Mouse (Mus musculus) limb, embryonic 13.5 days (tissue): ENCODE measurements around the gene Gng3. TPM values are rescaled to one million over a fixed set of nuclear protein-coding genes. Genes with fewer than 3 reads are reported as not detected.
"Not testable (repeated sequence)": the region's sequence is repeated elsewhere in the genome, so short reads cannot be mapped to it uniquely, and the experiment has no call there.

Source experiments
- ATAC-seq: fragments of 200-750 bp; cut with Nextera tagmentation; 2 replicates; pipeline ENCODE4 v1.8.0; 2017; ENCODE audit warnings: low read depth, moderate number of reproducible peaks, moderate TSS enrichment; ENCODE audit not compliant: low FRiP score
- H3K27ac ChIP-seq: fragments of 300-500 bp; sonication (generic); 2 replicates; pipeline ENCODE4 v1.5.1; 2015; ENCODE audit warnings: inconsistent platforms, mild to moderate bottlenecking, moderate library complexity
- H3K27me3 ChIP-seq: fragments of 300-500 bp; sonication (generic); 2 replicates; pipeline ENCODE4 v1.6.1; 2015; ENCODE audit warnings: mild to moderate bottlenecking, inconsistent platforms
- H3K36me3 ChIP-seq: fragments of 300-500 bp; sonication (generic); 2 replicates; pipeline ENCODE4 v1.6.1; 2015; ENCODE audit warnings: inconsistent platforms, mild to moderate bottlenecking, moderate library complexity
- H3K4me1 ChIP-seq: fragments of 300-500 bp; sonication (generic); 2 replicates; pipeline ENCODE4 v1.6.1; 2015; ENCODE audit warnings: inconsistent platforms
- H3K4me2 ChIP-seq: fragments of 300-500 bp; sonication (generic); replicated peaks from 2 replicates; pipeline ENCODE4 v1.6.1; 2015; ENCODE audit warnings: inconsistent platforms, mild to moderate bottlenecking, moderate library complexity
- H3K4me3 ChIP-seq: fragments of 300-500 bp; sonication (generic); 2 replicates; pipeline ENCODE4 v1.5.1; 2015; ENCODE audit warnings: moderate library complexity, mild to moderate bottlenecking, inconsistent platforms
- H3K9ac ChIP-seq: fragments of 300-500 bp; sonication (generic); 2 replicates; pipeline ENCODE4 v1.6.1; 2015; ENCODE audit warnings: mild to moderate bottlenecking, inconsistent platforms
- H3K9me3 ChIP-seq: fragments of 300-500 bp; sonication (generic); 2 replicates; pipeline ENCODE4 v1.6.1; 2016; ENCODE audit warnings: inconsistent platforms
- WGBS: fragments of 180-500 bp; shearing (Covaris S2); methylation state at CpG from one replicate; pipeline ENCODE4 v1.1.7; 2015; 5-methylcytosine and 5-hydroxymethylcytosine counted together
- polyA plus RNA-seq: library from polyadenylated mRNA; unstranded; fragments of >200 nt; fragmentation: Nextera tagmentation; extraction: Ambion mirVana; gene quantifications from 2 replicates; pipeline ENCODE4 v1.2.1, GENCODE M21; 2015

Gene Gng3
- polyA plus RNA-seq, 1 experiment from 2014 or later = 8.8 TPM

- Histone ChIP-seq H3K27ac (no peak overlapping the region), H3K9ac (peak overlapping the region; percentile 67), H3K4me1 (peaks cover 32% of the 10 kb centered on the region), H3K27me3 (no peaks in the 10 kb centered on the region), H3K4me3 (peak overlapping the region; percentile 48), H3K9me3 (no peaks in the 10 kb centered on the region), H3K36me3 (peaks cover 21% of the 10 kb centered on the region), H3K4me2 (peak overlapping the region; percentile 71)
- 24% methylated on average over 29 of the region's 29 CpGs for WGBS
- ATAC-seq = peak; percentile 21; the same call in 1 of the 2 replicates
These were observed 1.2 kb upstream of the Gng3 start for GRCm38 (mm10) chr19:8839908-8840791.

- peak; percentile 18; the same call in 1 of the 2 replicates for ATAC-seq
These were observed 808 bp downstream of the Gng3 start for GRCm38 (mm10) chr19:8838041-8838730.

GRCm38 (mm10) chr19:8837251-8837791, 1.7 kb downstream of the Gng3 start, which contains the start of gene Bscl2:
Gene Bscl2 (plus strand): TSS chr19:8837467.
- Histone ChIP-seq H3K9ac (peak within 1 kb of the TSS; percentile 80), H3K4me3 (peak within 1 kb of the TSS; percentile 50), H3K27me3 (no peaks in the 10 kb centered on the region), H3K9me3 (no peaks in the 10 kb centered on the region), H3K36me3 (peaks cover 41% of the 10 kb centered on the region), H3K4me1 (peaks cover 32% of the 10 kb centered on the region), H3K4me2 (peak within 1 kb of the TSS; percentile 82), H3K27ac (peak within 1 kb of the TSS; percentile 96)
- peak; percentile 76 for ATAC-seq
- WGBS = under 1% methylated on average over 38 of the region's 38 CpGs

More at GRCm38 (mm10) chr19:8838041-8838730, 808 bp downstream of the Gng3 start:
- peak overlapping the region; percentile 80 for H3K9ac ChIP-seq
- H3K27ac ChIP-seq = peak overlapping the region; percentile 96
- peak overlapping the region; percentile 50 for H3K4me3 ChIP-seq
- no peaks in the 10 kb centered on the region for H3K27me3 ChIP-seq
- H3K36me3 ChIP-seq = peaks cover 40% of the 10 kb centered on the region
- WGBS = 22% methylated on average over 15 of the region's 15 CpGs
- no peaks in the 10 kb centered on the region for H3K9me3 ChIP-seq
- H3K4me1 ChIP-seq = peaks cover 32% of the 10 kb centered on the region
- peak overlapping the region; percentile 82 for H3K4me2 ChIP-seq

GRCm38 (mm10) chr19:8836327-8836726, 2.7 kb downstream of the Gng3 start:
- H3K9ac ChIP-seq, H3K4me2 ChIP-seq, H3K27me3 ChIP-seq, H3K9me3 ChIP-seq, ATAC-seq, H3K4me3 ChIP-seq: not testable (repeated sequence)
- Histone ChIP-seq H3K4me1 (peaks cover 32% of the 10 kb centered on the region), H3K27ac (peak overlapping the region; percentile 96; the same call in 1 of the 2 replicates), H3K36me3 (peaks cover 48% of the 10 kb centered on the region)
- WGBS = 94% methylated on average over 10 of the region's 10 CpGs

- H3K4me2 ChIP-seq = no peak overlapping the region
- no peaks in the 10 kb centered on the region for H3K27me3 ChIP-seq
- 96% methylated on average over 4 of the region's 4 CpGs for WGBS
- no peak overlapping the region for H3K4me3 ChIP-seq
- H3K4me1 ChIP-seq = peaks cover under 1% of the 10 kb centered on the region
- no peaks in the 10 kb centered on the region for H3K9me3 ChIP-seq
- no peak for ATAC-seq
- H3K36me3 ChIP-seq = peaks cover 78% of the 10 kb centered on the region
- no peak overlapping the region for H3K27ac ChIP-seq
- H3K9ac ChIP-seq = no peak overlapping the region
These were observed 6.0 kb downstream of the Gng3 start for GRCm38 (mm10) chr19:8832971-8833370.

- H3K27me3 ChIP-seq = no peaks in the 10 kb centered on the region
- no peak overlapping the region for H3K9ac ChIP-seq
- H3K4me2 ChIP-seq = no peak overlapping the region
- H3K9me3 ChIP-seq = no peaks in the 10 kb centered on the region
- no peaks in the 10 kb centered on the region for H3K4me1 ChIP-seq
- no peak for ATAC-seq
- no peak overlapping the region for H3K27ac ChIP-seq
- peaks cover 96% of the 10 kb centered on the region for H3K36me3 ChIP-seq
- 84% methylated on average over 11 of the region's 11 CpGs for WGBS
- no peak overlapping the region for H3K4me3 ChIP-seq
These were observed 7.7 kb downstream of the Gng3 start for GRCm38 (mm10) chr19:8831262-8831661.

GRCm38 (mm10) chr19:8830664-8831063, 8.3 kb downstream of the Gng3 start:
- WGBS = 92% methylated on average over 8 of the region's 8 CpGs
- Histone ChIP-seq H3K4me3 (no peak overlapping the region), H3K27me3 (no peaks in the 10 kb centered on the region), H3K27ac (no peak overlapping the region), H3K36me3 (peaks cover 99% of the 10 kb centered on the region), H3K4me2 (no peak overlapping the region), H3K9ac (no peak overlapping the region), H3K4me1 (no peaks in the 10 kb centered on the region), H3K9me3 (no peaks in the 10 kb centered on the region)
- no peak for ATAC-seq

- 93% methylated on average over 8 of the region's 8 CpGs for whole genome bisulfite sequencing
- H3K4me2 ChIP-seq = no peak within 1 kb of the TSS
These were observed 9.3 kb downstream of the Gng3 start, which contains the start of gene AC129217.1 for GRCm38 (mm10) chr19:8829660-8830059. Gene AC129217.1 (plus strand): TSS chr19:8829773.

GRCm38 (mm10) chr19:8822696-8823095, 16.3 kb downstream of the Gng3 start:
- H3K4me3 ChIP-seq = peak overlapping the region; percentile 100
- peak overlapping the region; percentile 85 for H3K4me2 ChIP-seq
- H3K27ac ChIP-seq = no peak overlapping the region
- H3K27me3 ChIP-seq = no peaks in the 10 kb centered on the region
- H3K9me3 ChIP-seq = no peaks in the 10 kb centered on the region
- peaks cover 50% of the 10 kb centered on the region for H3K36me3 ChIP-seq
- WGBS = 86% methylated on average over 8 of the region's 8 CpGs
- peak overlapping the region; percentile 56 for H3K9ac ChIP-seq
- no peak for ATAC-seq
- peaks cover 27% of the 10 kb centered on the region for H3K4me1 ChIP-seq

More at GRCm38 (mm10) chr19:8829660-8830059, 9.3 kb downstream of the Gng3 start, which contains the start of gene AC129217.1:
- H3K36me3 ChIP-seq = peaks cover 99% of the 10 kb centered on the region
- H3K27me3 ChIP-seq = no peaks in the 10 kb centered on the region
- H3K9ac ChIP-seq = peak within 1 kb of the TSS; percentile 13; the same call in 1 of the 2 replicates
- no peak within 1 kb of the TSS for H3K4me3 ChIP-seq
- no peak for ATAC-seq
- no peaks in the 10 kb centered on the region for H3K9me3 ChIP-seq
- no peaks in the 10 kb centered on the region for H3K4me1 ChIP-seq
- no peak within 1 kb of the TSS for H3K27ac ChIP-seq

GRCm38 (mm10) chr19:8821146-8821545, 17.8 kb downstream of the Gng3 start:
- H3K27me3 ChIP-seq = no peaks in the 10 kb centered on the region
- H3K27ac ChIP-seq = no peak overlapping the region
- peaks cover 43% of the 10 kb centered on the region for H3K36me3 ChIP-seq
- H3K9ac ChIP-seq = peak overlapping the region; percentile 99
- H3K4me1 ChIP-seq = peaks cover 41% of the 10 kb centered on the region
- under 1% methylated on average over 7 of the region's 7 CpGs for WGBS
- H3K4me2 ChIP-seq = peak overlapping the region; percentile 85
- no peaks in the 10 kb centered on the region for H3K9me3 ChIP-seq
- peak overlapping the region; percentile 100 for H3K4me3 ChIP-seq
- ATAC-seq = no peak

- H3K9me3 ChIP-seq = no peaks in the 10 kb centered on the region
- ATAC-seq = peak; percentile 1
- under 1% methylated on average over 48 of the region's 48 CpGs for whole genome bisulfite sequencing
These were observed 18.5 kb downstream of the Gng3 start for GRCm38 (mm10) chr19:8820424-8820956.

More at GRCm38 (mm10) chr19:8820424-8820956, 18.5 kb downstream of the Gng3 start:
- H3K4me1 ChIP-seq = peaks cover 46% of the 10 kb centered on the region
- H3K27me3 ChIP-seq = no peaks in the 10 kb centered on the region
- peak overlapping the region; percentile 99 for H3K9ac ChIP-seq
- H3K27ac ChIP-seq = peak overlapping the region; percentile 99
- peak overlapping the region; percentile 100 for H3K4me3 ChIP-seq
- H3K36me3 ChIP-seq = peaks cover 42% of the 10 kb centered on the region
- H3K4me2 ChIP-seq = peak overlapping the region; percentile 85
